Mouse (Mus musculus) forebrain, postnatal 0 days (tissue): ENCODE measurements at regions not wholly inside any gene's neighbourhood (a gene's known extent, or its start where the extent isn't known, plus 50 kb on each side); places are given as distances from the start of the nearest gene placed in this dataset.

ENCODE experiments used
- ATAC-seq: fragments of 200-750 bp; cut with Nextera tagmentation; 2 replicates; pipeline ENCODE4 v1.8.0; 2017; ENCODE audit warnings: mild to moderate bottlenecking, moderate library complexity
- DNase-seq: peaks from one replicate; pipeline ENCODE4 v3.0.0-alpha.2; 2015
- H3K27ac ChIP-seq: fragments of 300-500 bp; sonication (generic); 2 replicates; pipeline ENCODE4 v1.5.1; 2014; ENCODE audit warnings: low read depth, mild to moderate bottlenecking, antibody characterized with exemption, low read length, moderate library complexity, mixed read lengths
- H3K27me3 ChIP-seq: fragments of 300-500 bp; sonication (generic); 2 replicates; pipeline ENCODE4 v1.6.1; 2014; ENCODE audit warnings: mild to moderate bottlenecking, low read length, mixed read lengths; ENCODE audit not compliant: insufficient read depth
- H3K36me3 ChIP-seq: fragments of 300-500 bp; sonication (generic); 2 replicates; pipeline ENCODE4 v1.6.1; 2014; ENCODE audit warnings: mild to moderate bottlenecking, moderate library complexity; ENCODE audit not compliant: insufficient read depth
- H3K4me1 ChIP-seq: fragments of 300-500 bp; sonication (generic); 2 replicates; pipeline ENCODE4 v1.6.1; 2014; ENCODE audit warnings: antibody characterized with exemption; ENCODE audit not compliant: insufficient read depth
- H3K4me2 ChIP-seq: fragments of 300-500 bp; sonication (generic); 2 replicates; pipeline ENCODE4 v1.6.1; 2014; ENCODE audit warnings: low read depth, mild to moderate bottlenecking, moderate library complexity
- H3K4me3 ChIP-seq: fragments of 300-500 bp; sonication (generic); 2 replicates; pipeline ENCODE4 v1.5.1; 2014; ENCODE audit warnings: low read depth, low read length, mixed read lengths
- H3K9ac ChIP-seq: fragments of 300-500 bp; sonication (generic); 2 replicates; pipeline ENCODE4 v1.6.1; 2014; ENCODE audit warnings: mild to moderate bottlenecking
- H3K9me3 ChIP-seq: fragments of 300-500 bp; sonication (generic); 2 replicates; pipeline ENCODE4 v1.6.1; 2016; ENCODE audit warnings: low read length
- CTCF ChIP-seq: sonication (generic); IDR thresholded peaks from 2 replicates; pipeline ENCODE4 v1.5.1; 2016; ENCODE audit warnings: antibody characterized with exemption, control low read depth, low read depth
- WGBS: fragments of 180-500 bp; shearing (Covaris S2); extraction: QIAGEN DNeasy Blood & Tissue Kit; methylation state at CpG from one replicate; pipeline ENCODE4 v1.1.7; 2014; 5-methylcytosine and 5-hydroxymethylcytosine counted together

- Histone ChIP-seq H3K27me3 (no peaks in the 10 kb centered on the region), H3K9me3 (no peaks in the 10 kb centered on the region), H3K36me3 (no peaks in the 10 kb centered on the region), H3K9ac (no peak overlapping the region), H3K4me1 (no peaks in the 10 kb centered on the region), H3K4me2 (no peak overlapping the region), H3K27ac (no peak overlapping the region), H3K4me3 (no peak overlapping the region)
- ATAC-seq: no peak; the same call in 1 of the 2 replicates
- DNase-seq: no peak
- 43% methylated on average over 5 of the region's 5 CpGs for WGBS
- no peak for TF ChIP-seq CTCF
Observed at GRCm38 (mm10) chr3:36743399-36743798, 53.4 kb upstream of the Trpc3 start.

DNA sequence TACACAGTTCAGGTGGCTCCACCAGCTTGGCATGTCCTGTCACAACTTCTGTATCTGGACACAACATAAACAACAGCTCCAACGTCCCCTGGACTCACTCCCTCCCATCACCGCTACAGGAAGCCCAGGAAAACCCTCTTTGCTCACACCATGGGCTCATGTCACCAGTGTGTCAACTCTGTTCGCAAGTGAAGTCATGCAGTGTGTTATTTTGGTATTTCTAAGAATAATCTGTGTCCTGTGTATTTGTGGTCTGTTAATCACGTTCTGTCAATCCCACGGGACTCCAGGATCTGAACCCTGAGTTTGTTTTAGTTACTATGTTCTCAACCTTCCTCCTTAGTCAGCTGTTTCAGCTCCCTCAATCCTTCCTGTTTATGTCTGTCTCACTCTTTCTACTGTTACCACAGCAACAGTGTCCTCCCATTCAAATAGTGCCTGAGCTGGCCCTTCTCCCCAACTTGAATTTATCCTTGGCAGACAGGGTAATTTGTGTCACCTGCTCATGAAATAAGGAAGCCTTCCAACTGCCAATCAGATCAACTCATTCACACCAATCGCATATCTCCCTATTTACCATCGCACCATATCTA lies 64.5 kb upstream of the Trpc3 start:
- H3K9me3 ChIP-seq: no peaks in the 10 kb centered on the region
- H3K36me3 ChIP-seq: no peaks in the 10 kb centered on the region
- H3K27me3 ChIP-seq: no peaks in the 10 kb centered on the region
- DNase-seq: no peak
- H3K4me3 ChIP-seq: no peak overlapping the region
- no peak overlapping the region for H3K27ac ChIP-seq
- WGBS: 75% methylated on average over 7 of the region's 7 CpGs
- no peaks in the 10 kb centered on the region for H3K4me1 ChIP-seq
- H3K9ac ChIP-seq: no peak overlapping the region
- peak; percentile 55; the same call in 1 of the 2 replicates for ATAC-seq
- H3K4me2 ChIP-seq: no peak overlapping the region
- TF ChIP-seq CTCF: no peak

DNA sequence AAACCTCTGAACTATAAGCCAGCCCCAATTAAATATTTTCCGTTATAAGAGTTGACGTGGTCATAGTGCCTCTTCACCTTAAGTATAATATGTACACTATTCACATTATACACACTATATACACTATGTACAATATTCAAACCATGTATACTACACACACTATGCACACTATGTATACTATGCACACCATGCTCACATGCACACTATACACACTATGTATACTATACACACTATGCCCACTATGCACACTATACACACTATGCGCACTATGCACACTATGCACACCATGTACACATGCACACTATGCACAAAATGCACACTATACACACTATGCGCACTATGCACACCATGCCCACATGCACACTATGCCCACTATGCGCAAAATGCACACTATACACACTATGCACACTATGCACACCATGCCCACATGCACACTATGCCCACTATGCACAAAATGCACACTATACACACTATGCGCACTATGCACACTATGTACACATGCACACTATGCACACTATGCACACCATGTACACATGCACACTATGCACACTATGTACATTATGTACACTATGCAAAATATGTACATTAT lies 72.2 kb upstream of the Trpc3 start:
- no peaks in the 10 kb centered on the region for H3K4me1 ChIP-seq
- H3K4me3 ChIP-seq: no peak overlapping the region
- ATAC-seq (no peak), DNase-seq (no peak)
- no peak overlapping the region for H3K4me2 ChIP-seq
- H3K9me3 ChIP-seq: no peaks in the 10 kb centered on the region
- no peak for TF ChIP-seq CTCF
- 97% methylated on average over 6 of the region's 6 CpGs for WGBS
- H3K27ac ChIP-seq: no peak overlapping the region
- no peak overlapping the region for H3K9ac ChIP-seq
- H3K27me3 ChIP-seq: no peaks in the 10 kb centered on the region
- no peaks in the 10 kb centered on the region for H3K36me3 ChIP-seq

GRCm38 (mm10) chr3:36762847-36763246 lies 72.9 kb upstream of the Trpc3 start:
- H3K4me2 ChIP-seq: no peak overlapping the region
- H3K4me1 ChIP-seq: no peaks in the 10 kb centered on the region
- H3K9me3 ChIP-seq: no peaks in the 10 kb centered on the region
- DNase-seq (no peak), ATAC-seq (no peak)
- H3K9ac ChIP-seq: no peak overlapping the region
- no peaks in the 10 kb centered on the region for H3K36me3 ChIP-seq
- H3K4me3 ChIP-seq: no peak overlapping the region
- 84% methylated on average over 3 of the region's 3 CpGs for WGBS
- no peaks in the 10 kb centered on the region for H3K27me3 ChIP-seq
- no peak for TF ChIP-seq CTCF
- no peak overlapping the region for H3K27ac ChIP-seq

- Histone ChIP-seq H3K27ac (no peak overlapping the region), H3K4me1 (no peaks in the 10 kb centered on the region), H3K9ac (no peak overlapping the region), H3K27me3 (no peaks in the 10 kb centered on the region), H3K4me2 (no peak overlapping the region), H3K9me3 (no peaks in the 10 kb centered on the region), H3K36me3 (no peaks in the 10 kb centered on the region), H3K4me3 (no peak overlapping the region)
- ATAC-seq: no peak
- WGBS: 58% methylated on average over 2 of the region's 2 CpGs
- no peak for DNase-seq
- no peak for TF ChIP-seq CTCF
Observed at GRCm38 (mm10) chr3:36764741-36765140, 74.8 kb upstream of the Trpc3 start.

DNA sequence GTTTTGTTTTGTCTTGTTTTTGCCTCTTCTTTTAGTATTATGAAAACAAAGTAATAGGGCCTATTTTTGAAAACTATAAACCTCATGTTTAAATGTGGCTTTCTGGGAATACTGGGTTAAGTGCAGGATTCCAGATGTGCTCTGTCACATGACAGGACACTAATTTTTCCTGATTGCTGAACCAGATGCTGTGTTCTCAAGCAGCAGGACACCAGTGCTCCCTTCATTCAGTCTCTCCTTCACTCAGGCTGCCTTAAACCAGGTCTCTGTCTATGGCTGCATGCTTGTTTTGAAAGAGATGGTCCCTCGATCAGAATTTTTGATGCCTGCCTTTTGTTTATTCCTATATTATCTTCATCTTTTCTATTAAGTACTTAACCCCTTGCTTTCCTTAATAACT lies 80.1 kb upstream of the Trpc3 start:
- 76% methylated on average over 1 of the region's 1 CpGs for WGBS

GRCm38 (mm10) chr3:36771011-36771410 lies 81.0 kb upstream of the Trpc3 start:
- no peak for ATAC-seq
- Histone ChIP-seq H3K27ac (no peak overlapping the region), H3K36me3 (no peaks in the 10 kb centered on the region), H3K9ac (no peak overlapping the region), H3K4me3 (no peak overlapping the region), H3K4me1 (no peaks in the 10 kb centered on the region), H3K4me2 (no peak overlapping the region), H3K27me3 (no peaks in the 10 kb centered on the region), H3K9me3 (no peaks in the 10 kb centered on the region)
- no peak for DNase-seq
- WGBS: 73% methylated on average over 4 of the region's 4 CpGs
- no peak for TF ChIP-seq CTCF

More for the DNA sequence above, 80.1 kb upstream of the Trpc3 start:
- Histone ChIP-seq H3K9me3 (no peaks in the 10 kb centered on the region), H3K27ac (no peak overlapping the region), H3K9ac (no peak overlapping the region), H3K4me3 (no peak overlapping the region), H3K4me2 (no peak overlapping the region), H3K27me3 (no peaks in the 10 kb centered on the region), H3K36me3 (no peaks in the 10 kb centered on the region), H3K4me1 (no peaks in the 10 kb centered on the region)
- no peak for TF ChIP-seq CTCF
- no peak for DNase-seq
- no peak for ATAC-seq
